Mouse (Mus musculus) left cerebral cortex, postnatal 14 days (tissue): ENCODE data around the gene Prss41. TPM values are rescaled to one million over a fixed set of nuclear protein-coding genes. Genes with fewer than 3 reads are reported as not detected.
"Not testable (repeated sequence)": the region's sequence is repeated elsewhere in the genome, so short reads cannot be mapped to it uniquely, and the experiment has no call there.

Source experiments
- DNase-seq, 2 experiments: peaks; one replicate each; pipeline ENCODE4 v3.0.0; 2021 to 2022; ENCODE audit warnings: low spot score in 2 of 2, mixed read lengths in 1 of 2
- intact Hi-C: fragments of 180-260 bp; cut with DNase I; formaldehyde crosslinking; loops from one replicate; pipeline ENCODE4 v1.15.1; 2025
- long read RNA-seq, 2 experiments: library from polyadenylated mRNA; stranded (forward); transcript quantifications; one replicate each; pipeline ENCODE4 v2.0.0; 2021
- total RNA-seq, 2 experiments: library from RNA; stranded (reverse); gene quantifications; 2 replicates each; pipeline ENCODE4 v1.2.3; 2021

The Prss41 gene
- total RNA-seq: 1 to 10 TPM; 1.9 to 2.2 TPM
- long read RNA-seq, experiment 1: 0 reads
- long read RNA-seq, experiment 2, partial matches to known transcripts: 0 of 1 reads
- long read RNA-seq, experiment 2, other reads (novel, unspliced or antisense): 1 of 1 reads

GRCm38 (mm10) chr17:23843812-23844273 is at the start of gene Prss41, which contains the start of gene Prss32:
Gene Prss41 (minus strand): TSS chr17:23844172.
Gene Prss32 (plus strand): TSS chr17:23843855.
- DNase-seq: peak in 1 of 2 experiments; percentile 52
- intact Hi-C loops: loop anchor here (5.0 kb wide), 1 partner anchor 72 kb away; the partner anchor contains the start of gene Flywch1

GRCm38 (mm10) chr17:23880576-23880975 is 36.6 kb upstream of the Prss41 start, which contains the start of the genes Dcpp1 and Dcpp2:
Gene Dcpp1 (plus strand): TSS chr17:23880876.
Gene Dcpp2 (plus strand): TSS chr17:23880880.
- intact Hi-C loops: not testable (repeated sequence)

GRCm38 (mm10) chr17:23877166-23877565 is 33.2 kb upstream of the Prss41 start:
- no peak for DNase-seq

More at GRCm38 (mm10) chr17:23880576-23880975, 36.6 kb upstream of the Prss41 start, which contains the start of the genes Dcpp1 and Dcpp2:
- not testable (repeated sequence) for DNase-seq

GRCm38 (mm10) chr17:23876741-23877140 is 32.8 kb upstream of the Prss41 start:
- DNase-seq: peak; percentile 13 to 40
- intact Hi-C loops: no loop called here

More at GRCm38 (mm10) chr17:23877166-23877565, 33.2 kb upstream of the Prss41 start:
- intact Hi-C loops: no loop called here

GRCm38 (mm10) chr17:23873884-23874856 is 30.2 kb upstream of the Prss41 start:
- DNase-seq: peak; percentile 36 to 47
- intact Hi-C loops: loop anchor here (5.0 kb wide), 1 partner anchor 88 kb away; no protein-coding TSS in a partner anchor

GRCm38 (mm10) chr17:23868513-23868912 is 24.5 kb upstream of the Prss41 start:
- intact Hi-C loops: no loop called here
- DNase-seq: no peak

- DNase-seq: no peak
- intact Hi-C loops: no loop called here
These were observed 23.8 kb upstream of the Prss41 start, which contains the start of gene Prss21 for GRCm38 (mm10) chr17:23867756-23868155. Gene Prss21 (plus strand): TSS chr17:23868056.

GRCm38 (mm10) chr17:23862926-23863325 is 19.0 kb upstream of the Prss41 start:
- no peak for DNase-seq
- intact Hi-C loops: no loop called here

GRCm38 (mm10) chr17:23857913-23858312 is 13.9 kb upstream of the Prss41 start:
- intact Hi-C loops: no loop called here
- DNase-seq: no peak

GRCm38 (mm10) chr17:23857193-23857592 is 13.2 kb upstream of the Prss41 start:
- DNase-seq: no peak
- intact Hi-C loops: no loop called here

GRCm38 (mm10) chr17:23854229-23854765 is 10.3 kb upstream of the Prss41 start:
- intact Hi-C loops: loop anchor here (2.0 kb wide), 1 partner anchor 107 kb away; no protein-coding TSS in a partner anchor
- DNase-seq: no peak

- DNase-seq: peak; percentile 31 to 34
- intact Hi-C loops: no loop called here
These were observed 9.3 kb upstream of the Prss41 start for GRCm38 (mm10) chr17:23853292-23853691.

GRCm38 (mm10) chr17:23850853-23851749 is 7.1 kb upstream of the Prss41 start:
- DNase-seq: peak; percentile 74 to 82
- intact Hi-C loops: no loop called here

- no peak for DNase-seq
- intact Hi-C loops: no loop called here
These were observed 6.1 kb upstream of the Prss41 start for GRCm38 (mm10) chr17:23850028-23850427.

- no peak for DNase-seq
- intact Hi-C loops: loop anchor here (5.0 kb wide), 1 partner anchor 71 kb away; the partner anchor contains the start of gene Flywch1
These were observed 696 bp downstream of the Prss41 start for GRCm38 (mm10) chr17:23843141-23843811.

- intact Hi-C loops: loop anchor here (5.0 kb wide), 1 partner anchor 69 kb away; the partner anchor contains the start of gene Flywch1
- peak; percentile 79 to 83 for DNase-seq
These were observed 2.8 kb downstream of the Prss41 start for GRCm38 (mm10) chr17:23841145-23841544.

GRCm38 (mm10) chr17:23836006-23836575 is 7.9 kb downstream of the Prss41 start, which contains the start of gene Prss33:
Gene Prss33 (minus strand): TSS chr17:23836056.
- DNase-seq: no peak
- intact Hi-C loops: no loop called here
